Mouse (Mus musculus) embryo, embryonic 10 days (tissue): ENCODE results near the gene Sardh.

Source experiments
- DNase-seq: peaks from one replicate; pipeline ENCODE4 v3.0.0-alpha.2; 2015; ENCODE audit warnings: low spot score

The Sardh gene

DNA sequence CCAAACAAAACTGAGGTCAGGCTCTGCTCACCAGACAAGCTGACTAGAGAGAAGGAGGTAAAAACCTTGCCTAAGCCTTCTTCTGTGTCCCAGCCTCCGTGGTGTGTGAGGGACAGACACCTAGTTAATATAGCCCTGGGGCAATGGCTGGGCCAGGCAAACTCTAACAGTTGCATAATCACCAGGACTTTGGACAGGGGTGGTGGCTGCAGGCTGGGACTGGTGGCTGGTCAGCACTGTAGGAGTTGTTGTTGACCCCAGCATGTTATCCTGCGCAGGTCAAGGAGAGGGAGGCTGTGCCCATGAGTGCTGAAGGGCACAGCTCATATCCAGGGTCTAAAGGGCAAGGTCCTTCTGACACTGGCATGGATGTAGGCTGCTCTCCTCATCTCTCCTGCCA is at the start of gene Sardh:
Gene Sardh, minus strand, starts transcription at position 127 of the 400 bp plus-strand sequence.
- no peak for DNase-seq

DNA sequence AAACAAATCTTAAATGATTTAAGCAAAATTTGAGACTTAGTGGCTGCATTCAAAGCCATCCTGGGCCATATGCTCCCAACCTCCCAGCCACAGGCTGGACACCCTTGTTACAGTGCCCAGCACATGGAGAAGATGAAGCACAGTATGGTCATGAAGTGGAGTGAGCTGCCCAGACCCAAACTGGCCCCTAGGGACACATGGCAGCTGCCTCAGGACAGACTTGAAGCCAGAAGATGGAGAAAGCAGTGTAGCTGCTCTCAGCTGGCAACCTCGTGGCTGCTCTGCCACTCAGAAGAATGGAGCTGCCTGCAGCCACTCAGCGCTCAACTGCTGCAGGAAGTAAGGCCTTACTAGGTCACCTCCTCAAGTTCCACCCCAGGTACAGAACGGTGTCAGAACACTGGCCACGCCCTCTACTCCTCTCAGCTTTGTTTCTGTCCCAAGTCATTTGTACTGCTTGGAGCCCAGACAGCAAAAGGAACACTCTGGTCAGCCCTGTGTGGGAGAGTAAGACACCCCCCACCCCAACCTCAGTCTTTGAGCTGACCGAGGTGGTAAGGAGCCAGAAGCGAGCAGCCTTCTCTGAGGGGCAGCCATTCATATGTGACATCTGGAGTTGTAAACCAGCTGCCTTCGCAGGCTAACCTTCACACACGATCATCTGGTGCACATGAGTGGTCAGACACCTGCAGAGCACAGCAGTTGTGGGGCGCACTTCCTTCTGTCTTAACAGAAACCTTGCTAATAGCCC is 48.7 kb upstream of the Sardh start:
- no peak for DNase-seq

DNA sequence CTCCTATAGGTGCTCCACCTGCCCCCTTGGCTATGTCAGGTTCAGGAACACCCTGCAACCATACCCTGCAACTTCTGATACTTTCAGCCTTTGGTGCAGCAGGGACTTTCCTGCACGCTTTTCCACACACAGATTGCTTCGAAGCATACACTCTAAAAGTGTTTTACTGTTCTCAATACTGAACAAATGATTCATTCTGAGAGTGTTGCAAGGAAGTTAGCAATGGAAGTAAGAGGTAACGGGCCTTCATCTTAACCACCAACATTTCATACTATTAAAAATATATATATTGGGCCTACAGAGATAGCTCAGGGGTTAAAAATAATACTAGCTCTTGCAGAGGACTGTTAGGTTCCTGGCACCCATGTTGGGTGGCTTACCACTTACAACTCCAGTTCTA is 46.6 kb upstream of the Sardh start:
- no peak for DNase-seq

DNA sequence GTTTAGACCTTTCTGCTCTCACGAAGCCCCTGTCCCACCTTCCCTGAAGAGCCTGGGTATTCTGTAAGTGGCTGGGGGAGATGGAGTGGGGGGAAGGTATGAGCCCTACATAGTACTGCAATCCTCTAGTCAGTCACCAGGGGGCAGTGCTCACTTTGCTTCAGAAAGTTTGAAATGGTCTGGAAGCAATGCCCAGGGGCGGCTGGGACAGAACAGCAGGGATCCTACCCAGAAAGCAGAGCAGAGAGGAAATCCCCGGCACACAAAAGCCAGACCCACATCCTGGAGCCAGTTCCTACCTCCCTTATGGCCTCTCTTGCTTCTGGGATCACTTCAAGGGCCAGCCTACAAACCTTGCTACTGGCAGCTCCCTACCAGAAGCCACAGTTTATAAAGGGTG is 40.9 kb upstream of the Sardh start:
- peak; percentile 92 for DNase-seq

DNA sequence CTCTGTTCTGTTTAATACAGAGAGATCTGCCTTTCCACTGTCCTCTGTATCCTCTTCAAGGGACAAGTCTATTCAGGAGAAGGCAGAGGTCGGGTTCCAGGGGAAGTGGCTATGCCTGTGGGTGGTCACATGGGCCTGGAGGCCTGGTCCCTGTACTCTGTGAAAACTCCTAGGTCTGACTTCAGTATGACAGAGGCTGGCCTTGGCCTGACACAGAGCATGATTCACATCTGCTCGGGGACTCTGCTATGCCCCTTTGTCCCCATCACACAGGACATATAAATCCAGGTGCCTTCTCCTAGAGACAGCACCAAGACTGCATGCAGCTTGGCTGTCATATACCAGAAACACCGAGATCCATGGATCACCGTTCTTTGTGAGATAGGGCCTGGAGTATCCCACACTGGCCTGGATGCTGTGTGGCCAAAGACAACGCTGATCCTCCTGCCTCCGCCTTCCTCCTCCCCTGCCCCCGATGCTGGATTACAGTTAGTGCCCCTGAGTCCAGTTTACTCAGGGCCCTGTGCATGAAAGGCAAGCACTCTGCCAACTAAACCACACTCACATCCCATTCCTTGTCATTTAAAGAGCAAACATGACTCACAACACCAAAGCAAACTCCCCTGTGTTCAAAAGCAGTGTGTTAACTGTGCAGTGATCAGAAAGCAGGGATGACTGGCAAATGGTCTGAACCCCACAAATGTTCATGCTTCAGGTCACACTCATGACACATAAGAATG is 39.0 kb upstream of the Sardh start:
- no peak for DNase-seq

DNA sequence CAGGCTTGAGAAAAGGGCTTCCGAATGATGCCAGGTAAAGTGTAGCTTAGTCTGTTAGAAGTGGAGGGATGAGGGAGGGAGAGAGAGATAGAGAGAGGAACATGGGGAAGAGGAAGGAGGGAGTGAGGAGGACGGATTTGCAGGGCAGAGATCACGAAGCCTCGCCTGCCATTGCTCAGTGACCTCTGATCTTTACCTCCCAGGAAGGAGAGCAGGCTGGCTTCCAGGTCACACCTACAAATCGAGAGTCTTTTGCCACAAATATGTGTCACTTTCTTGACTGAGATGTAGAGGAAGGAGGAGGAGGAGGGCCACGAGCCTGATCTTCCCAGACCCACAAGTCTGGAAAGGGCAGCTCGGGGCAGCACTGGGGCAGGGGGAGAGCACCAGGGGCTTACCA is 36.3 kb upstream of the Sardh start:
- DNase-seq = no peak

DNA sequence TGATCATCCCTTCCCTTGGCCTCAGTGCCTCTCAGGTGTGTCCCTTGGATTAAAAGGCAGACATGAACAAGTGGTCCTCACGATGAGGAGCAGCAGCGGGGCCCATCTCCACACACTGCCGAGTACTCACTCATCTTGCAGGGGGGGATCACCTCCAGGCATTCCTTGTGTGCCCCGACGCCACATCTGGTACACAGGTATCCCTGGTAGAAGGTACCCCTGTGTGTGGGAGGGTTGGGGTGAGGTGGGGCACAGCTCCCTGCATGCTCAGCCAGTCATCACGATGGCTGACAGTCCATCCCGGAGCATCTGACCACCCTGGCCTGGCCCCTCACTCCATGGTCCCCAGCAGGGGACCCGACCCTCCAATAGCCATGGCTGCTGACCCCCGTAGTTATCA is 33.6 kb upstream of the Sardh start:
- DNase-seq = no peak

DNA sequence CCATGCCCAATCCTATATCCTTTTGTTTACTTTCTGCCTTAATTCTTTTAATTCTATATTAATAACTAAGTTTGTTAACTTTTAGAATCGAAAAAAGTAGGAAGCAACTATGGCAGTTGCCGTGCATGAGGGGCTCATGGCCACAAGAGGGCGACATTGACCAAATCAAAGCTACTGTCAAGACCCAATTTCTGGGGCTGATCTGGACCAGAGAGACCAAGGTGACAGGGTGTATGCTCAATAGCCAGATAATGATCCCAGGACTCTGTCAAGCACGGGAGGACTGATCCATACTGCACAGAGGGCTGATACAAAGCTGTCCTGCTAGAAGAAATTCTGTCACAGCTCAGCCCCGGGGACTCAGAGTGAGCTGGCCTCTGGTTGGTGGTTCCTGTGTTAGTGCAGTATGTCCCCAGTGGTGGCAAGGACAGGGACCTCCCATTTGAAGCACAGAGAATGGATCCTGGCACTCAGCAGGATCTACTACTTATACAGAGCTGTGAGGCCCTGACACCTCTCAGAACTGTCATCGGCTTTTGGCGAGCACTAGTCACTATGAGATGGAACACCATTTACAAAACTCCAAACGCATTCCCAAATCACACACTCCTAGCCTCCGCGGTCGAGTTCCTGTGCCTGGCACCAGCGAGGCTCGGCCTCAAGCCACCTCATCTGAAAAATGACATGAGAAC is 32.9 kb upstream of the Sardh start:
- DNase-seq = peak; percentile 88

DNA sequence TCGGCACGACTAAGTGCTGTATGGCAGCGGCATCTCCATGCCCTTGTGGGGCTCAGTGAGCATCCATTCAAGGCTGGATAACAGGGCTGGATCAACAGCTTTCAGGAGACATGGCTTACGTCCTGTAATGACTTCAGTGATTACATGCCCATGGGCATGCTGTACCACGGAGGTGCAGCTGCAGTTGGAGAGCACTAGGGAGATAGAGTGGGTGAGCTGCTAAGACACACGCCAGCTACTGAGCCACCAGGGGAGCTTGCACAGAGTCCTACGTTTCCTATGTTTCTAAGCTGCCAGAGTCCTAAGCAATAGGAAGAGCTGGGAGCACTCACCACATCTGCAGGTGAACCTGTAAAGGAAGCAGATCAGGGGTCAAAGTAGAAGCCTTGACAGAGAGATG is 30.7 kb upstream of the Sardh start:
- no peak for DNase-seq

DNA sequence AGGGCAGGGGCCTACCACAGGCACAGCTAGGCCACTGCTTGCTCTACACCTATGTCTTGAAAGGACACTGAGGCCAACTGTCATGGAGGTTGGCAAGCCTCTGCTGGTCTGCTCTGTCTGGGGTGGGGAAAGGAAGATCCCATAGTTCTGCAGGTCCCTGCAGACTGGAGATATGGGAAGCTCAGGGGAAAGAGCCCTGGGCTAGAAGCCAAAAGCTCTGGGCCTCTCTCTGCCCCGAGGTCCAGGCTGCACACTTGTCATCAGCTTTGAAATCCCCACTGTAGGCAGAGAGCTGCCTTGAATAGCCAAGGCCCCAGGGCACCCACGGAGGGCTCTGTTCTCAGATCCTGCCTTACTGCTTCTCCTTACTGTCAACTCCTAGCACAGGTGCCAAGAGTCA is 20.2 kb upstream of the Sardh start:
- DNase-seq = no peak

DNA sequence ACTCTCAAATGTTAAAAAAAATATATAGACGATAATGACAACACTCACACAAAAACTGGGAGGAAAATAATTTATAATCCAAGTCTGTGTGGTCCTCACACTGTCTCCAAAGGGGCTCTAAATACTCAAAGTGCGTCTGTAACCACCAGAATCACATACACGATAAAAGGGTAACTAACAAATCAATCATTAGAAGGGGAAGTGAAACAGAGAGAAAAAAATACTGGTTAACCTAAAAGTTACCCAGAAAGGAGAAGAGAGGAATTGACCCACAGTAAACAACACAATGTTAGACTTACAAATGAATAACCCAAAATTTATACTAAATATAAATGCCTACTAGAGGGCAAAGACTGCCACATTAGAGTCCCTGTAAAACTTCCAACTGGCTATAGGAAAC is 17.7 kb upstream of the Sardh start:
- no peak for DNase-seq

DNA sequence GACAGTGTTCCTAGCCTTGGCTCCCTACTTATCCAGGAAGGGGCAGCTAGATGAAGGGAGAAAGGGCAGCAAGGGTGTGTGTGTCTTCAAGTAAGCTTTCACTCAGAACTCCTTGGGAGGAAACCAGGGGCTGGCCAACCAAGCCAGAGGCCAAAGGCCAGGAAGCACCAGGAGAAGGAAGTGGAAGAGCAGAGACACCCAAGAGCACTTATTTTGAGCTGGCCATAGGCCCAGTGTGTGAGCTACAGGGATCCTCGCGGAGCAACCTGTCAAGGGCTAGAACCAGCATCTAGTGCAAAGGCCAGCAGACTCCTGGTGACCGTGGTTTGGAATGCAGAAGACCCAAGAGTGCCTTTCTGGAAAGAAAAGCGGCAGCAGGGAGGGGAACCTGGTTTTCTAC is 14.8 kb upstream of the Sardh start:
- DNase-seq = no peak

DNA sequence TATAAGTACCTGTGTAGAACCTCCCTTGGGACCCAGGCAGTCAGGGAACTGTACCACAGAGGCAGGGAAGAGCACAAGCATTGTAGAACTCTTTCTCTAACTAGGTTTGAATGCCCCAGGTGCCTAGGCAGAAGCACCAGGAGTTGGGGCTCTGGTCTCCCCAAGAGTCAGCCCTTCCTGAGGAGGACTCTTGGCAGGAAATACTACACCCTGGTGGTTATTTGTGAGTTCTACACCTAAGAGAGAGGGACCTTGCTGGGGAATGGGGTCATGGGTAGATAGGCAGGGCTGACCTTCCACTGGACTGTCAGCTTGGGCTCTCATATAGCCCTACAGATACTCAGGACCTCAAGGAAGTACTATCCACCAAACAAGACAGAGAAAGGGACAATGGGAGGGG is 3.3 kb upstream of the Sardh start:
- DNase-seq = no peak

DNA sequence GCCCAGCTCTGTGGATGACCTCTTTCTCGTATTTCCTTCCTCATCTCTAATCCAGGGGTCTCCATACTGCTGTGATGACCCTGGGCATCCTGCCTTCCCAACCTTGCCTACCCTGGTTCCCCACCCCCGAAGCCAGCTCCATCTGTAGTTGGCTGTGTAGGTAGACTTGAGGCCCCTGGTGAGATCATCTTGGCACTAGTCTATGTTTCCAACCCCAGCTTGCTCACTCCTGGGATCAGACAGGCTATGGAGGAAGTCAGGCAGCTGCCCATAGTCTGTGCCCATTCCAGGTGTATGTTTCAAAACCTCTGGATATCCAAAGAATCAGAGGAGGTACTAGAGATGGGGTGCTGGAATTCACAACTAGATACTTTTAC is 662 bp downstream of the Sardh start:
- no peak for DNase-seq

DNA sequence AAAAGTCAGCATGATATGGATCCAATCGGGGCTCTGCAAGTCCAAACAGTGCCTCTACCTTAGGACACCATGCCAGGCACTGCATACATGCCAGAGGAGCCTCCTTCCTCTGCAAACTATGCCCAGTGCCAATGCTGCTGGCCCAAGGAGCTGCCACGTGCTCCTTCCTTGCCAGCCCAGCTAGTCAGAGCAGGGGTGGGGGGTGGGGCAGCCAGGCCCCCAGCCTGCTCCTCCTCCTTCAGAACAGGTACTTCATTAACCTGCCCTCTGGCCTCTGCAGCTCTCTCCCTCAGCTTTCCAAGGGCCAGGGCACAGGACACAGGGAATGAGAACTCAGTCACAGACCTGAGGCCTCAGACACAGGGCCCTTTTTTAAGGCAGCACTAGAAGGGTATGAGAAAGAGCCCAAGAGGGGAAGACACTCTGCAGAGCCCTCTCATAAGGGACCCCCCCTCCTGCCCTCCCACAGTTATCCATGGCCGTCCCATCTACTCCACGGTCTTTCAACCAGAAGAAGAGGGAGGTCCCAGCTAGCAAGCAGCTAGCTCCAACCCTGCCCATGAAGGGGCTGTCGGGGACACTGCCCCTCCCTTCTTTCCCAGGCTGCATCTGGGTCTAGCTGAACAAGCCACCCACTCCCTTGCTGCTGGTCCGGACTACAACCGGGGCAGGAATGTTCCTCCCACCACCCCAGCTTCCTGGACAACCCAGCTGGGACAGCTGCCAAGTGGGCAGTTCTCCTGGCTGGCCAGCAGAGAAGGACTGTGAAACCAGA is 1.2 kb downstream of the Sardh start:
- DNase-seq = peak; percentile 17

DNA sequence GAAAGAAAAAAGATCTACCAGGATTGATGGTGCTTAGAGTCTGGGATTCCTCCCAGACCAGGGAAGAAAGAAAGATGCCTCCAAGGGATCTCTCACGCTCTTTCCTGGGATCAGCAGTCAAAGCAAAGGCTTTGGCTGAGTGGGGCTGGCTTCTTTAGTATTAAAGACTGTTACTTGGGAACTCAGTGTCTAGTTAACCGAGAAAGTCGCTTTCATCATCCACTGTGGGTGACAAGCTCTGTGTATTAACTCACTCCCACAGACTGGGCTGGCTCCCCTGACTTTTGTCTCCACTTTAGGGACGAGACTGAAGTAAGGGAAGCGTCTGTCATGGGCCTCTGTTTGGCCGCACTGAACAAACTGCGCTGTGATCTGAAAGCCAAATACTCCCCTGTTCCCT is 2.2 kb downstream of the Sardh start:
- no peak for DNase-seq

DNA sequence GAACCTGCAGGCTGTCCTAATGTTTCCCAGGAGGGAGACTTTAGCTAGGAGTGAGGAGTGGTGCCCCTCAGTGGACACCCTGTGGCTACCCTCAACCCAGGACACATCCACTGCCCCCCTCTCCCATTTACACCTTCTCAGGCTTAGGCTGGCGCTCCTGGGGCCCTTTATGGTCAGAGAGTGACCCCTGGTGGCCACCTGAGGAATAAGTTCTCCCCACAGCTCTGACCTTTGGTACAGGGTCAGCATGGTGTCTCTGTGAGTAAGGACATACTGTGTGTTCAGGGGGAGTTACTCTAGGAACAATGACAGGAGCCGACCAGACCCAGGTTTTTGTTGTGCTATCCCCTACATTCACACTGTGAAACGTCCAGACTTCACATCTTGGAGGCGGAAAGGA is 10.8 kb downstream of the Sardh start:
- peak; percentile 60 for DNase-seq

DNA sequence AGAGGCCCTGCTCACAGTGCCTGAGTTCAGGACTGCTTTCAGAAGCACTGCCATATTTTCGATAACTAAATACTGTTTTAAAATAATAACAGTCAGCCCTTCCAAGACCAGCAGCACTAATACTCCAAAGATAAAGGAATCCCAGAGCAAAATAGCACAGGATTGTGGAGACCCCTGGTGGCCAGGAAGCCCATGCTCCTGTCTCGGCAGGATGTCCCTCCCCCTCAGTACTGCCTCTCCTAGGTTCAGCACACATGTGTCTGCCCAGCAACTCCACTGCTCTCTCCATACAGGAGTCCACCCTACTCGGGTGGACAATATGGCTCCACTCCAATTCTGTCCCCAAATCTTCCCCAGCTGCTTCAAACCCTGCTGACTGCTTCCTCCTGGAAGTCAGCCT is 12.4 kb downstream of the Sardh start:
- peak; percentile 79 for DNase-seq

DNA sequence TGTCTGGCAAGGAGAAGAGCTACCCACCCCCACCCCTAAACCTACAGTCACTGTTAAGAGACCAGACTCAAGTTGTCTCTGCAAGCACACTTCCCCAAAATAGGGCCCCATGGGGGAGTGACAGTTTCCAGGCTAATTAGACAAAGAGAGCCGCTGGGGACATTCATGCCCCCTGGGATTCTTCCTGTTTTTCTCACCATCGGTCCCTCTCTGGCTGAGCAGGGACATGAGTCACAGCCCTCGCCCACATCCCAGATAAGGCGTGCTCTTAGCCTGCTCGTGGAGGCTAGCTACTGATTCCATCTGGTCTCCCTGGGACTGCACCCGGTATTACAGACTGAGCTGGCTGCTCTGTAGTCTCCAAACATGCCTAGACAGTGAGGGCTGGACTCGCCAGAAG is 15.8 kb downstream of the Sardh start:
- no peak for DNase-seq

DNA sequence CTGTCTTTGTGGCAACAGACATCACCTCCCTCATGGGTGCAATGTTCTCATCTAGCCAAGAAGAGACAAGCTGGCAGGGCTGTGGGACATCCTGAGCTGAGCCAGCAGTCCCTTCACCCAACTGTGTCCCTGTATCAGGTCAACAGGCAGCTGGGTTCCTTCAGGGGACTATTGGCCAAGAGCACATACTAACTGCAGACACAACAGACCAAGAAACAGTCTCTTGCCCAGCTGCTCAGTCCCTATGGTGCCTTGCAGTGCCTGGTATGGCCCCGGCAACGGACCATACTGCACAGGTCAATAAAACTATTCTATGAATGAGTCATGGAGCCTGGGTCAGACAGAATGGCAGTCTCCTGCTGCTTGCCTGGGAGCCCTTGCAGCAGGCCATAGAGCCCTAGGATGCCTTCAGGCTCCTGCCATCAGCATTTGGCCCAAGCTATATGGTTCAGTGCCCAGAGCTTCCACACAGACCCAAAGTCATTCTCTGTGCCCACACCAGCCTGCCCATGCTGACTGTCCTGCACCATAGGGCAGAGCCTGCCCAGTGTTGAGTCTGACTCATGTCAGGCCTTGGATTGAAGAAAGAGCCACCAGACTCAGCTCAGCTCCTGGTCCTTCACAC is 18.5 kb downstream of the Sardh start:
- no peak for DNase-seq

DNA sequence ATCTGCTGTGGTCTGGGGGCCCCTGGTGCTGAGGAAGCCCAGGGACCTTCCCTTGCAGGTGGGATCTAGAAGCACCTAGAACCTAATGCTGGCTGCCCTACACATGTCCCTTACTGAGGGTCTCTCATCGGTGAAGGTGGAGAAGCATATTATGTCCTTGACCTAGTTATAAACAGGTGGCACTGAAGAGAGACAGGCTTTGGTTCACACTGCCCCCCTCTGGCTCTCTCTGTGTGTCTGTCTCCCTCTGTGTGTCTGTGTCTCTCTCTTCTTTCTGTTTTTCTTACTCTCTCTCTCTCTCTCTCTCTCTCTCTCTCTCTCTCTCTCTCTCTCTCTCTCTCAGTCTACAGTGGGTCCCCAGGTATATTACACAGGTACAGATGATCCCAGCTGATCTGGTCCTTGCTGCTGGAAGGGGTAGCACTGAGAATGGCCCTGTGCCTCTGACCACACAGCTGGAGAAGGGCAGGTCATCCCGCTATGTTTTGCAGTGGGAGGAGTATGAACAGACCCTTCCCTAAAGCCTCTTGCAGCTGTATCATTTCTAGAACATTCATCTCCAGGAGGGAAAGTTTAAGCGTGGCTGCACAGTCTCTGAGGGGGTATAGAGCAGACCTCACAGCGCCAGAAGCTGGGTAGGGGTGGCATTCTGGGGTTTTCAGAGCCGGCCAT is 19.2 kb downstream of the Sardh start:
- no peak for DNase-seq
